Mouse (Mus musculus): ENCODE data around the gene C1qtnf12.

The C1qtnf12 gene

DNA sequence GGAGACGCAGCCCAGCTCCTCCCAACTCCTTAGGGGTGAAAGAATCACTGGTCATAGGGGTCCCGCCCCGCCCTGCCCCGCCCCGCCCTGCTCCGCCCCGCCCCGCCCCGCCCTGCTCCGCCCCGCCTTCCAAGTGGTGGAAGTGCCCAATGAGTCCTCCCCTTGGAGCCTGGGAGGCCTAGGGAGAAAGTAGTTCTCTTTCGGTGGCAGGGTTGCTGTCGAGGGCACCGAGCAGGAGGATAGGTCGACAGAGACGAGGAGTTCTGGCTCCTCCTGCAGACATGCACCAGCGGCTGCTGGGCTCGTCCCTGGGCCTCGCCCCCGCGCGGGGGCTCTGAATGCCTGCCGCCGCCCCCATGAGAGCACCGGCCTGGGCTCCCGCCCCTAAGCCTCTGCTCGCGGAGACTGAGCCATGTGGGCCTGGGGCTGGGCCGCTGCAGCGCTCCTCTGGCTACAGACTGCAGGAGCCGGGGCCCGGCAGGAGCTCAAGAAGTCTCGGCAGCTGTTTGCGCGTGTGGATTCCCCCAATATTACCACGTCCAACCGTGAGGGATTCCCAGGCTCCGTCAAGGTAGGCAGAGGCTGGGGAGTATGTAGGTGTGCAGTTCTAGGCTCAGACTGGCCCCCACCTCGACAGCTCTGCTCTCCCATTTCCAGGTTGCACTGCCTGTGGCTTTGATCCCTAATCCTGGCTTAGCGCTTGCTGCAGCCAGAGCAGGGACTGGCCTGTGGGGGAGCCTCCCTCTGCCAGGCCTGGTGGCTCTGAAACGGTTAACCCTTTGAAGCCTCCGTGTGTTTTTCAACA lies at the start of gene C1qtnf12:
TSS of gene C1qtnf12 (plus strand) at position 152 of the 805 bp plus-strand sequence.
- peak; percentile 54 to 79 for DNase-seq (ENCODE audit: low spot score in 2 of 2)

DNA sequence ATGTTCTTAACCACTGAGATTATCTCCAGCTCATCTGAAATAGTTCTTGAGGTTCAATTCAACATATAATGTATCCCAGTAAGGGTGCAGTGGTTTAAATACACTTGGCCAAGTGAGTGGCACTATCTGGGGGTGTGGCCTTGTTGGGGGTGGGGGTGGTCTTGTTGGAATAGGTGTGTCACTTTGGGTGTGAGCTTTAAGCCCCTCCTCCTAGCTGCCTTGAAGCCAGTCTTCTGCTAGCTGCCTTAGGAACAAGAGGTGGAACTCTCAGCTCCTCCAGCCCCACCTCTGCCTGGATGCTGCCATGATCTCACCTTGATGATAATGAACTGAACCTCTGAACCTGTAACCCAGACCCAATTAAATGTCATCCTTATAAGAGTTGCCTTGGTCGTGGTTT lies 30.1 kb upstream of the C1qtnf12 start:
- DNase-seq (ENCODE audit: low spot score in 2 of 2), result no peak

DNA sequence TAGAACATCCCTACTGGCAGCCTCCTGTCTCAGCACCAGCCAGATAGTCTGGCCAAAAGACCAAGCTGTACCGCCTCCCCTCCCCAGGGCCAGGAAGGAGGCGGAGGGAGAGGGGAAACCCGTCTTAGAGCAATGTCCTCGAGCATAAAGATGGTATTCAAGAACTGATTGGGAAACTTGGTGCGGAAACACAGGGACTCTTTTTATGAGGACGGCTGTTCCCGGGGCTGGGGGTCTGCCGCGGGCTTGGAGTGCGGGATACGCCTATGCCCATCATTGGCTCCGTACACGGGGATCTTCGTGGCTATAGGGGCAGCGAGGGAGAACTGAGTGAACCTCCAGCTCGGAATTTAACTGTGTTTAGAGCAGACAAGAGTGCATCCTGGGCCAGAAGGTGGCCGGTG lies 19.1 kb upstream of the C1qtnf12 start:
- no peak for DNase-seq (ENCODE audit: low spot score in 2 of 2)

DNA sequence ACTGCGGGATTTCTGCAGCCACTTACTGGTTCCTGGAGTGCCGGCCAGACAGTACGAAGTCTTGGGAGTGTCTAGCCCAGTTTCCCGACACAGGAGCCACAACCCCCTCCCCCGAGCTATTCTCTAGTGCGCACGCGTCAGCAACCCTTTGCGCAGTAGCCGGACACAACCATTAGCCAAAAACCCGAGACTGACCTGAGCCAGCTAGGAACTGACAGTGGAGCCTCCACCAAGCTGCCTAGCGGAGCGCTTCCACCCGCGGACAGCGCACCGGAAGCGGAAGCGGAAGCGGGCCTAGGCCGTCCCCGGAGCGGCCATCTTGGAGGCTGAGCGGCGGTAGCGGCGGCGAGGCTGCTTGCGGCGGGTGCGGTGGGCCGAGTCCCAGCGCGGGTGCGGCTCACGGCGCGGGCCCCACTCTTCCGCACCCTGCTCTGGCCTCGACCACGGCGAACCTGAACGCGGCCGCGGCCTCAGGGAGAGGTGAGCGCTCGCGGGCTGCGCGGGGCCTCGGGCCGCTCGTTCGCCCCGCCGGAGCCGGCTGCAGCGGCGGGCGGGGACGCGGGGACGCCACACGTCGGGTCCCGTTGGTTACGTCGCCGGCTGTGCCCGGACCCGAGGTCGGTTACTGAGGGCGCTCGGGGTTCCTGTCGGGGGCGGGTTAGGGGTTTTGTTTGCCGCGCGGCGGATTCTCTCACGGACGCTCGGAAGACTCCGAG lies 18.4 kb upstream of the C1qtnf12 start, which contains the start of gene Ube2j2:
TSS of gene Ube2j2 (plus strand) at position 298 of the 716 bp plus-strand sequence.
- peak; percentile 92 to 97 for DNase-seq (ENCODE audit: low spot score in 2 of 2)

DNA sequence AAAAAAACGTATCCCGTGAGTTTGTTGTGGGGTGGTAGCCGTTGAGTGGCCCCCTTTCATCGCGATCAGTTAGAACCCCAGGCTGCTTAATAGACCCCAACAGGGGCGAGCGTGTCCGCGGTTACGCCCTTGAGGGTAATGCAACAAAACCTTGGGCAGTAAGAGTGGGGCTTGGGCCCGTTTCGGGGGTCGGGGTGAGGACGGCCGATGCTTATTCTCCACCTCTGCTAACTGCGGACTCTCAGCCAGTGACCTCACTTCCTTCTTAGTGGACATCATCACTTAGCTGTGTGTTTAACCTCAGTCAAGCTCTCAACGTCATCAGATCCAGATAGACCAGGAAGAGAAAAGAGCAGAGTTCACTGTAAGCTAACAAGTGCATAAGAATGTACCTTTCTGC lies 17.8 kb upstream of the C1qtnf12 start:
- no peak for DNase-seq (ENCODE audit: low spot score in 2 of 2)

DNA sequence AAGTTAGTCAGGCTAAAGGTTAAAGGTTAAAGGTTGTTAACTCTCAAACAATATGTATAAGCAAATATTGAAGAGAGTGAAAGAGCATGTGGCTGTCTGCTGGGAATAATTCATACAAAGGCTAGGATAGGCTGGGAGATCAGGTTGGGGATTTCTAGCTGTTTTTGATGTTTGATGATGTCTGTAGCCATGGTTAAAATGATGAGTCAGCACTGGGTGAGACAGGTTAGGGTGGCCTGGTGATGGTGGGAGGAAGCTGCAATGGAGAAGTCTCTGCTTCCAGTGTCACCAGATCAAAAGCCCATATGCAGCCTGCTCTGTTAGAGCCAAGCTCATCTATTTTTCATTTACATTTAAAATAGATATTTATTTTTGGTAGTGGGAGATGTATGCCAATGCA lies 15.0 kb upstream of the C1qtnf12 start:
- no peak for DNase-seq (ENCODE audit: low spot score in 2 of 2)

DNA sequence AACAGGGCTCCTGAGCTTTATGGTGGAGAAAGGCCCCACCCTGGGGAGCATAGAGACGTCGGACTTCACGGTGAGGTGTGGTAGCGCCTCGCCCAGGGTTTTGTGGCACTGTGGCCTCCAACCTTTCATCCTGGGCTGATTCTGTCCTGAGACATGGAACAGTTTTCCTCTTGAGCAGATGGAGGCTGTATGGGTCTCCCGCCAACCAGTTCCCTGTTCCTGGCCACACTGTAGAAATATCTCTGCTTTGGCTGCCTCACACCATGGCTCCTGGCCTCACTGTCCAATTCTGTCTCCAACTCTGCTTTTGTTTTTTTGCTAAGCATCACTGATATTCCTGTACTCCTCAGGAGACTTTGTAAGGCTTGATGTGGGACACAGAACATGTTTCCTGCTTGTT lies 6.6 kb upstream of the C1qtnf12 start:
- DNase-seq (ENCODE audit: low spot score in 2 of 2), result no peak

DNA sequence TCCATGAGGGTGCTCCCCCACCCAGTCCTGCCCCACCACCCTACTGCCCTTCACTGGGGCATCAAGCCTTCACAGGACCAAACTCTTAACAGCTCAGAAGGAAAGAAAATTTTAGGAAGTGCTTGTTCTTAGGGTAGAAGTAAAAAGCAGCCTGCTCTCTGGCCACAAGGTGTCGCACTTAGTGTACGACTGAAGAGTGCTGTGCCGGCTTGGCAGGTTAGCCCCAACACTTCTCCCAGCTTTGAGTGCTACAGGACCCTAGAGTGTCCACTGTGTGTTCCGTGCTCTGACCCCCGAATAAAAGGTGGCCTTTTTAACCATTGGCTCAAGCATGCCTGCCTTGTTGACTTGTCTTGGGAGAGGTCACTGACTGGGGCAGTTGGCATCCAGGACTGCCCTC lies 2.8 kb upstream of the C1qtnf12 start:
- DNase-seq (ENCODE audit: low spot score in 2 of 2), result peak; percentile 73 to 89

DNA sequence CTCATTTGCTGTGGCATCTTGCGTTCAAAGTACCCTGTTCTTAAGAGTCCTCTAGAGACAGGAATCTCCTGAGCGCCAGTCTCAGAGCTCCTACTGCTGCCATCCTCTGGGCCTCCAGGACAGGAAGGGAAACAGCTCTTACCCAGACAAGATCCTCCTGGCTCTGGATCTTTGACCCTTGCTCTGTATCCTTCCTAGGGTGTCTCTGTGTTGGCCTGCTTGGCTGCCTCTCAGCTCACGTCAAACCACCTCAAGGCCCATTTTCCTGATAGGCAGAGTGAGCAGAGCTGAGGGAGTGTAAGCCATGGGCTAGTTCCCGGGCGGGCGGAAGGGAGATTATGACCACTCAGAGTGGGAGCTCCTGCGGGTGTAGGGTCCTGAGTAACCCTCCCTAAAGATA lies 988 bp downstream of the C1qtnf12 start:
- DNase-seq (ENCODE audit: low spot score in 2 of 2), result no peak

DNA sequence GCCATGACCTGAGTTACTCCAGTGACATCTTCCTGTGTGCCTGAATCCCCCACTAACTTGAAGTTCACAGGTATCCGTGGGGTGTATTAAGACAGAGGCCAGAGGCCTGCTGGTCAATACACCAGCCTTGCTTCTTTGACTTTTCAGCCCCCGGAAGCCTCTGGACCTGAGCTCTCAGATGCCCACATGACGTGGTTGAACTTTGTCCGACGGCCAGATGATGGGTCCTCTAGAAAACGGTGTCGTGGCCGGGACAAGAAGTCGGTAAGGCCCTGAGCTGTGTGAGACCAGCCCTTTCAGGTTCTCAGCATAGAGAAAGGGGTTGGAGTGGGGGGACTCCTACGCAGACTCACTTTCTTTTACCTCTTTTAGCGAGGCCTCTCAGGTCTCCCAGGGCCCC lies 2.3 kb downstream of the C1qtnf12 start:
- DNase-seq (ENCODE audit: low spot score in 2 of 2), result no peak

DNA sequence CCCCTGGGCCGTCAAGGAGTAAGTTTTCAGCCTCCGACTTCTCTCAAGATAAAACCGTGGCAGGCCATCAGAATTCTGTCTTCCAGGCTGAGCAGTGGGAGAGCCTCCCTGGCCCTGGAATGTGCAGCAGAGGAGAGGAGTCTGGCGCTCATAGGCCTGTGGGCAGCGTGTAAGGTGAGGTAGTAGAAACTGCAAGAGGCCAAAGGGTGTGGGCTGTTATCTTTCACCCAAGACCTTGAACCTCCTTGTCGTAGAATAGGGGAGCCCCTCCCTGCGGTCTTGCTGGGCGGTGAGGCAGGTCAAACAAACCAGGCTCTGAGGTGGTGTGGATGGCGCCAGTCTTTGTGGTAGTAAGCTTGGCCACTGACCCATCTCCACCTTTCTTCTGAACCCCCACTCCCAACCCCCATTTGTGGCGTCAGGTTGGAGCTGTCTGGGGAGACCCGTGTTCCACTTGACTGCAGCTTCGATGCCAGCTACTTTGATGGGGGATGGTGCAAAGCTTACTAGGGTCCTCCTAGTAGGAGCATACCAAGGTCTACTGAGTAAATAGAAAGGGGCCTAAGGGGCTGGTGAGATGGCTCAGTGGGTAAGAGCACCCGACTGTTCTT lies 7.0 kb downstream of the C1qtnf12 start:
- peak; percentile 28 to 70 for DNase-seq (ENCODE audit: low spot score in 2 of 2)

DNA sequence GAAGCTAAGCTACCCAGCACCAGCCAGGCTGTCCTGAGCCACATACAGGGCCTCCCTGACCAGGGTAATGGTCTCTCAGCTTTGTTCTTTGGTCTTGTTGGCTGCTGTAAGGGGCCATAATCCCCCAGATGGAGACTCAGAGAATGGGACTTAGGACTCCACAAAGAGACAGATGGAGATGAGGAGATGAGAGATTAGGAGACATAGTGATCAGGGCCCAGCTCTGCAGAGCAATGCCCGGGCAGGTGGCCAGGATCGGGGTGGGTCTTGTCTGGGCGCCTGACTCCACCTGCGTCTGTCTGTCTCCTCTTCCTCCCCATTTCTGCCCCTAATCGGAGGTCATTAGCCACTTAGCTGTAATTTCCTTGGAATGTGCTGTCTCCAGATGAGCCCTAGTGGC lies 8.2 kb downstream of the C1qtnf12 start:
- peak in 1 of 2 experiments; percentile 28 for DNase-seq (ENCODE audit: low spot score in 2 of 2)

DNA sequence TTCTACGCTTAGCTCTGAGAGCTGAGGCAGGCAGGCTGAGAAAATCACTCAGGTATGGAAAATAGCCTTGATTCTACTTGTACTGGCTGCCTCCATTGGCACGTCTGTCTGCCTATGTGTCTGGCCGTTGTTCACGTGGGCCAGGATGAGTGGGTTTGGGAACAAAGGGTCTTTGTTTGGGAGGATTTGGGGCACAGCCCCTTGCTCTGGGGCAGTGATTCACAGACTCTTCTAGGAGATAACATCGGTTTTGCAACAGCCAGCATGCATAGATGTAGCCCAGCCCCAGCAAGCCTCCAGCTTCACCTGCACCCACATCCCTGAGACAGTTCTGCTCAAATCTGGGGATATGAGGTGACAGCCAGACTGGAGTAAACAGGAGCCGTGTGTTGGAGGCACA lies 10.5 kb downstream of the C1qtnf12 start:
- no peak for DNase-seq (ENCODE audit: low spot score in 2 of 2)

DNA sequence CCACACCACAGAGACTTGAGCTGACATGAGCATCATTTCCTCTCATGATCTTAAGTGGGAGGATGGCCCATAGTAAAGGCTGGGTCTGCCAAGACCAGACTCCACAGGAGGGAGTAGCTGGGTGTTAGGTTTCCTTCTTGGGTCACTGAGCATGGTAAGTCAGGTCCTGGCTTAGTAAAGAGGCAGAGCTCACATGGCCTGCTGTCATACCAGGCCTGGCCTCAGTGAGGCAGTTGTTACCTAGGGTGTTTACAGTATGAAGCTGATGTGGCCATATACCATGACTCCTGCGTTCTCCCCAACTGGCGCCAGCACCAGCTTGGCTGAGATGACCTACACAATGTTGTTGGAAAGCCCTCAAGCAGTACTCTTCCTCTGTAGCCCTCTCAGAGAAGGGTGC lies 11.1 kb downstream of the C1qtnf12 start:
- no peak for DNase-seq (ENCODE audit: low spot score in 2 of 2)

DNA sequence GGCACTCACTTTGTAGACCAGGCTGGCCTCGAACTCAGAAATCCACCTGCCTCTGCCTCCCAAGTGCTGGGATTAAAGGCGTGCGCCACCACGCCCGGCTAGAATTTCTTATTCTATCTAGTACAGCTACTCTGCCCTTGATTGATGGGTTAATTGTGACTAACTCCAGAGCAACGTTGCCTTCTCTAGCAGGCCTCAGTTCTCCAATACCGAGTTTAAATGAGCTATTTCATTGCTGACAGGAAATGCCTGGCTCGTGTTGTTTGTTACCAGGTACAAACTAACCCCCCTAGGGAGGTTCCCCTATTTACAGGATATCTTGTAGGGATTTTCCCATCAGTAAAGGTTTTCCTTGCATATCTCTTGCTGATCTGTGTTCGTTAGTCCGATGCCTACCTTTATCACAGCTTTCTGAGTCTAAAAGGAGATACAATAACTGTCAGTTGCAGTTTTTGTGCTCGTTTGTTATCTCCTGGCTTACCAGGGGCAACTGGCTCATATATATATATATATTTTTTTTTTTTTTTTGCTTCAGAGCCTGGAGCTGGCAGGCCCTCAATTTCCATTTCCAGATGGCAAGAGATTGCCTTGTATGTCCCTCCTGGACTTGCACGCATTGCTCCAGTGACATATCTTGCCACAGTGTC lies 19.4 kb downstream of the C1qtnf12 start:
- no peak for DNase-seq (ENCODE audit: low spot score in 2 of 2)

DNA sequence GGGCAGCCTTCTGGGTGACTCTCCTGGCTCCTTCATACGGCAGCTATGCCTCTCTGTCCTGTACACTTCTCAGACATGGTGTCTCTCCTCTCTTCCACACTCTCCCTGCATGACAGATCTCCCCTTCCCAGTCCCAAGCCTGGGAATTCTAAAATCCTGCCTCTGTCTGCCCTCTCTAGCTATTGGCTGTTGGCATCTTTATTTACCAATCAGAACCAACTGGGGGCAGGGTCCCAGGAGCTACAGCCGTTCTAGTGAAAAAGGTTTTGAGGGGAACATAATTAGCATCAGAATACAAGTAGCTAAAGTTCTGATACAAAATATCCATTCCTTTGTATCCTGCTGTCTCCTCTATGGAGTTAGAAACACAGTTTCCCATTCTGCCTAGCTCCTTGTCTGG lies 21.7 kb downstream of the C1qtnf12 start:
- no peak for DNase-seq (ENCODE audit: low spot score in 2 of 2)

DNA sequence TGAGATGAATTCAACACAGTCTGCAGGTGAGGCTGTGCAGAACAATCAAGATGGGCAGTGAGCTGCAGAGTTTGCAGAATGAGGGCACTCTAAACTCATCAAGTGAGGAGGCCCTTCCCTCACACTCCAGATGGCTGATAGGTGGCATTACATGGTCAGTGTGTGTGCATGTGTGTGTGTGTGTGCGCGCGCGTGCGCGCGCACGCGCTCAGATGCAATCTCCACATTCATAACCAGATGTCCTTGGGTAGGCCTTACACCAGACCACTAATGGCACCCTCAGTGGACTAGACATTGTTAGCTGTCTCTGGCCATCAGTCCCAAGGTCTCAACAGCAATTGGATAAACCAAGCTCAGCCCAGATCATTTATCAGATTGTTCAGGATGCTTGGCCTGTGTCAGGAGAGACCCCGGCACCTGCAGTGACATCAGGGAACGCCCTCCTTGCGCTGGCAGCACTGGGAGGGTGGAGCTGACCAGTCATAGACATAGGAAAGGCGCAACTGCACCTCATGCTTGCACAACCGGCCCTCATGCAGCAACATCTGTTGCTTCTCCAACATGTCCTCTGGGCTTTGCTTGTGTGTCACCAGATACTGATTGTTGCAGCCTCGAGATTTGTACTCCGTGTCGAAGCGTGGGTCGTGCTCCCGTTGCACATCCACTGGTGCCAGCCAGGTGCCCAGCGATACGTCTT lies 29.2 kb downstream of the C1qtnf12 start:
- DNase-seq (ENCODE audit: low spot score in 2 of 2), result peak in 1 of 2 experiments; percentile 54

DNA sequence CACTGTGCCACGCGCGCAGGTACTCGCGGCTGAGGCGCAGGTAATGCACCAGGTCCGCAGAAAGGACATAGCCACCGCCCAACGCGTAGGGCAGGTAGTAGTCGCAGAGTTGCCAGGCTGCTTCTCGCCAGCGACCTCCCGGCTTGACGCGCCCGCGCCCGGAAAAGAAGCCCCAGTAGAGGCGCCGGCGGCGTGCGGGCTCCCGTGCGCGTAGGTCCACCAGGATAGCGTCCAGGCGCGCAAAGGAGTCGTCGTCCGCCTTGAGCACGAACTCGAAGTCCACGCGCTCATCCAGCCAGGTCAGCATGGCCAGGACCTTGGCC lies 29.8 kb downstream of the C1qtnf12 start:
- DNase-seq (ENCODE audit: low spot score in 2 of 2), result no peak

DNA sequence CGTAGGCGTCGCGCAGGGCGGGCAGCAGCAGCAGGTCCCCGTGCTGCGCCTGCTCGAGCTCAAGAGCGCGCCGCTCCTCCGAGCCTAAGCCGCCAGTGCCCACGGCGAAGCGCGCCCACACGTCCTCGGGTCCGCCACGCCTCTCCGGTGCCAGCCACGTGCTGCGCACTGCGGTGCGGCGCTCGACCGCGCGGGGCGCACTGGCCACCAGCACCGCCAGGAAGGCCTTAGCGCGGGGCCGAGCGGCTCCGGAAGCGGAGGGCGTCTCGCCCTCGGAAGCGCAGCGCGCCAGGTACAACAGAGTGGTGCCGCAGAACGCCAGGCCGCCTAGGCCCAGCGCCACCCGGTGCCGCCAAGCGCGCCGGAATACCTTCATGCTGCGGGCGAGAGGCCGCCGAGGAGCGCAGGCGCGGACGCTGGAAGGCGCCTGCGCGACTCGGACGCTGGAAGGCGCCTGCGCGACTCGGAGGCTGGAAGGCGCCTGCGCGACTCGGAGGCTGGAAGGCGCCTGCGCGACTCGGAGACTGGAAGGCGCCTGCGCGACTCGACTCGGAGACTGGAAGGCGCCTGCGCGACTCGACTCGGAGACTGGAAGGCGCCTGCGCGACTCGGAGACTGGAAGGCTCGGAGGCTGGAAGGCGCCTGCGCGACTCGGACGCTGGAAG lies 30.3 kb downstream of the C1qtnf12 start, which contains the start of the genes B3galt6 and Sdf4:
TSS of gene B3galt6 (minus strand) at position 409 of the 665 bp plus-strand sequence.
TSS of gene Sdf4 (plus strand) at position 632 of the 665 bp plus-strand sequence.
- peak; percentile 85 to 94 for DNase-seq (ENCODE audit: low spot score in 2 of 2)

DNA sequence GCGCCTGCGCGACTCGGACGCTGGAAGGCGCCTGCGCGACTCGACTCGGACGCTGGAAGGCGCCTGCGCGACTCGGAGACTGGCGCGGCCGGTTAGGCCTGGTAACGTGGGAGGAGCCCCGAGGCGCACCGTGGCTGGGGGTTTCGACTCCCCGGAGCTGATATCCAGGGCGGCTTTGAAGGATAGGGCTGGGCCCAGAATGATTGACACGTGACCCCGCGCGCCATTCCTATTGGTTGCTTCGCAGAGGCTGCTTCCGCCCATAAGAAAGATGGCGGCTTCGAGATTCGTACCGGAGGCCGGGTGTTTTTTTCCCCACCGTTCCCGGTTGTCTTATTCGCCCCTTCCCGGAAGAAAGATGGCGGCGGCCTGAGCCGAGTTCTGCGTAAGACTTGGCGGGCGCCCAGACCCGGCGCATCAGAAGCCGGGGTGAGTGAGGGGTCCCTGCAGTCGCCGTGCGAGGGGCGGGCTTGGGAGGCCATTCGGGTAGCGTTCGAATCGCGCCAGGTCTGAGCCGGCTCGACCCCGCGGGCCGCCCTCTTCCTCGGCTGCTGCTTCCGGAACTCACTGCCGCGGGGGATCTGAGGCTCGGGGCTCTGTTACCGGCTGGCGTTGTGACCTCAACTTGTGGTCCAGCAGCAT lies 30.9 kb downstream of the C1qtnf12 start:
- DNase-seq (ENCODE audit: low spot score in 2 of 2), result peak; percentile 96 to 98
